Mouse (Mus musculus): ENCODE data around the gene Mylk3.

GRCm38 (mm10) chr8:85408053-85408505, 21.9 kb upstream of the Mylk3 start:
- no peak for TF ChIP-seq FLI1 (IDR thresholded peaks at IDR 0.05; ENCODE audit: low read length)
- no peak for TF ChIP-seq GATA1 (IDR thresholded peaks at IDR 0.05; ENCODE audit: borderline replicate concordance, low read length)
